Mouse (Mus musculus): Measurements from ENCODE around the gene Rrp12. TPM values are rescaled to one million over a fixed set of nuclear protein-coding genes. Genes with fewer than 3 reads are reported as not detected.
A peak's percentile ranks its signal among the peaks of the same experiment; 100 is the strongest.
"Not testable (repeated sequence)": the region's sequence is repeated elsewhere in the genome, so short reads cannot be mapped to it uniquely, and the experiment has no call there.

Gene Rrp12
- polyA plus RNA-seq, 1 experiment from 2014 or later, result 4.7 TPM

- Histone ChIP-seq H3K4me1 (replicated peaks; ENCODE audit: control insufficient read depth, insufficient read depth, low read length) (no peaks in the 10 kb centered on the region), H3K36me3 (ENCODE audit: control insufficient read depth, insufficient read depth) (peaks cover 58% of the 10 kb centered on the region), H3K27me3 (replicated peaks; ENCODE audit: control insufficient read depth, insufficient read depth, low read length) (no peaks in the 10 kb centered on the region), H3K27ac (ENCODE audit: low read depth, low read length) (no peak overlapping the region), H3K9ac (ENCODE audit: low read depth, low read length) (no peak overlapping the region), H3K4me2 (replicated peaks; ENCODE audit: low read depth) (no peak overlapping the region), H3K4me3 (ENCODE audit: low read depth, low read length) (no peak overlapping the region), H3K9me3 (ENCODE audit: control insufficient read depth) (no peaks in the 10 kb centered on the region)
- TF ChIP-seq CTCF (IDR thresholded peaks at IDR 0.05; ENCODE audit: low read depth), result no peak
- WGBS, result 99% methylated on average over 4 of the region's 4 CpGs
- ATAC-seq, result no peak
These were observed 14.1 kb downstream of the Rrp12 start for GRCm38 (mm10) chr19:41881842-41882241.

- Histone ChIP-seq H3K9me3 (ENCODE audit: control insufficient read depth) (no peaks in the 10 kb centered on the region), H3K4me2 (replicated peaks; ENCODE audit: low read depth) (no peak overlapping the region), H3K27ac (ENCODE audit: low read depth, low read length) (no peak overlapping the region), H3K4me3 (ENCODE audit: low read depth, low read length) (no peak overlapping the region), H3K36me3 (ENCODE audit: control insufficient read depth, insufficient read depth) (peaks cover 49% of the 10 kb centered on the region), H3K27me3 (replicated peaks; ENCODE audit: control insufficient read depth, insufficient read depth, low read length) (no peaks in the 10 kb centered on the region), H3K4me1 (replicated peaks; ENCODE audit: control insufficient read depth, insufficient read depth, low read length) (no peaks in the 10 kb centered on the region), H3K9ac (ENCODE audit: low read depth, low read length) (no peak overlapping the region)
- WGBS, result 91% methylated on average over 14 of the region's 14 CpGs
- ATAC-seq, result no peak
- TF ChIP-seq CTCF (IDR thresholded peaks at IDR 0.05; ENCODE audit: low read depth), result no peak
These were observed 21.6 kb downstream of the Rrp12 start for GRCm38 (mm10) chr19:41874356-41874755.

- no peaks in the 10 kb centered on the region for H3K27me3 ChIP-seq (replicated peaks; ENCODE audit: control insufficient read depth, insufficient read depth, low read length)
- 93% methylated on average over 2 of the region's 2 CpGs for WGBS
- TF ChIP-seq CTCF (IDR thresholded peaks at IDR 0.05; ENCODE audit: low read depth), result no peak
- ATAC-seq, result no peak
- no peak overlapping the region for H3K9ac ChIP-seq (ENCODE audit: low read depth, low read length)
- H3K4me1 ChIP-seq (replicated peaks; ENCODE audit: control insufficient read depth, insufficient read depth, low read length), result no peaks in the 10 kb centered on the region
- H3K4me3 ChIP-seq (ENCODE audit: low read depth, low read length), result no peak overlapping the region
- H3K27ac ChIP-seq (ENCODE audit: low read depth, low read length), result no peak overlapping the region
- H3K4me2 ChIP-seq (replicated peaks; ENCODE audit: low read depth), result no peak overlapping the region
- H3K36me3 ChIP-seq (ENCODE audit: control insufficient read depth, insufficient read depth), result peaks cover 56% of the 10 kb centered on the region
- no peaks in the 10 kb centered on the region for H3K9me3 ChIP-seq (ENCODE audit: control insufficient read depth)
These were observed 23.7 kb downstream of the Rrp12 start for GRCm38 (mm10) chr19:41872285-41872684.

- not testable (repeated sequence) for H3K4me1 ChIP-seq (replicated peaks; ENCODE audit: control insufficient read depth, insufficient read depth, low read length); ATAC-seq; H3K4me3 ChIP-seq (ENCODE audit: low read depth, low read length); H3K9ac ChIP-seq (ENCODE audit: low read depth, low read length); H3K9me3 ChIP-seq (ENCODE audit: control insufficient read depth); H3K27ac ChIP-seq (ENCODE audit: low read depth, low read length); H3K4me2 ChIP-seq (replicated peaks; ENCODE audit: low read depth); H3K27me3 ChIP-seq (replicated peaks; ENCODE audit: control insufficient read depth, insufficient read depth, low read length)
- H3K36me3 ChIP-seq (ENCODE audit: control insufficient read depth, insufficient read depth), result peaks cover 54% of the 10 kb centered on the region
- WGBS, result 71% methylated on average over 5 of the region's 5 CpGs
- peak; percentile 38 for TF ChIP-seq CTCF (IDR thresholded peaks at IDR 0.05; ENCODE audit: low read depth)
These were observed 26.0 kb downstream of the Rrp12 start for GRCm38 (mm10) chr19:41869946-41870345.

- ATAC-seq, result no peak
- H3K4me1 ChIP-seq (replicated peaks; ENCODE audit: control insufficient read depth, insufficient read depth, low read length), result no peaks in the 10 kb centered on the region
- TF ChIP-seq CTCF (IDR thresholded peaks at IDR 0.05; ENCODE audit: low read depth), result no peak
- 97% methylated on average over 5 of the region's 5 CpGs for WGBS
- H3K27me3 ChIP-seq (replicated peaks; ENCODE audit: control insufficient read depth, insufficient read depth, low read length), result no peaks in the 10 kb centered on the region
- no peak overlapping the region for H3K9ac ChIP-seq (ENCODE audit: low read depth, low read length)
- peaks cover 54% of the 10 kb centered on the region for H3K36me3 ChIP-seq (ENCODE audit: control insufficient read depth, insufficient read depth)
- H3K4me2 ChIP-seq (replicated peaks; ENCODE audit: low read depth), result no peak overlapping the region
- H3K27ac ChIP-seq (ENCODE audit: low read depth, low read length), result no peak overlapping the region
- no peak overlapping the region for H3K4me3 ChIP-seq (ENCODE audit: low read depth, low read length)
- no peaks in the 10 kb centered on the region for H3K9me3 ChIP-seq (ENCODE audit: control insufficient read depth)
These were observed 26.7 kb downstream of the Rrp12 start for GRCm38 (mm10) chr19:41869296-41869695.

GRCm38 (mm10) chr19:41866707-41867106, 29.3 kb downstream of the Rrp12 start:
- no peak overlapping the region for H3K9ac ChIP-seq (ENCODE audit: low read depth, low read length)
- no peak overlapping the region for H3K4me3 ChIP-seq (ENCODE audit: low read depth, low read length)
- H3K4me1 ChIP-seq (replicated peaks; ENCODE audit: control insufficient read depth, insufficient read depth, low read length), result no peaks in the 10 kb centered on the region
- no peaks in the 10 kb centered on the region for H3K27me3 ChIP-seq (replicated peaks; ENCODE audit: control insufficient read depth, insufficient read depth, low read length)
- no peak for TF ChIP-seq CTCF (IDR thresholded peaks at IDR 0.05; ENCODE audit: low read depth)
- no peak overlapping the region for H3K4me2 ChIP-seq (replicated peaks; ENCODE audit: low read depth)
- 90% methylated on average over 8 of the region's 8 CpGs for WGBS
- no peak overlapping the region for H3K27ac ChIP-seq (ENCODE audit: low read depth, low read length)
- no peaks in the 10 kb centered on the region for H3K9me3 ChIP-seq (ENCODE audit: control insufficient read depth)
- ATAC-seq, result no peak
- peaks cover 44% of the 10 kb centered on the region for H3K36me3 ChIP-seq (ENCODE audit: control insufficient read depth, insufficient read depth)

GRCm38 (mm10) chr19:41857816-41858310, 38.1 kb downstream of the Rrp12 start:
- 38% methylated on average over 3 of the region's 3 CpGs for WGBS
- H3K36me3 ChIP-seq (ENCODE audit: control insufficient read depth, insufficient read depth), result peaks cover 5% of the 10 kb centered on the region; the same call in 1 of the 2 replicates
- TF ChIP-seq CTCF (IDR thresholded peaks at IDR 0.05; ENCODE audit: low read depth), result no peak
- no peaks in the 10 kb centered on the region for H3K9me3 ChIP-seq (ENCODE audit: control insufficient read depth)
- H3K9ac ChIP-seq (ENCODE audit: low read depth, low read length), result no peak overlapping the region
- H3K4me2 ChIP-seq (replicated peaks; ENCODE audit: low read depth), result no peak overlapping the region; the same call in 1 of the 2 replicates
- peak overlapping the region; percentile 73 for H3K27ac ChIP-seq (ENCODE audit: low read depth, low read length)
- no peaks in the 10 kb centered on the region for H3K4me1 ChIP-seq (replicated peaks; ENCODE audit: control insufficient read depth, insufficient read depth, low read length)
- H3K4me3 ChIP-seq (ENCODE audit: low read depth, low read length), result no peak overlapping the region
- no peaks in the 10 kb centered on the region for H3K27me3 ChIP-seq (replicated peaks; ENCODE audit: control insufficient read depth, insufficient read depth, low read length)
- peak; percentile 57 for ATAC-seq

All from intestine, postnatal 0 days (tissue).